Mouse (Mus musculus): ENCODE measurements around the gene Gimap7.
"Not testable (repeated sequence)": the region's sequence is repeated elsewhere in the genome, so short reads cannot be mapped to it uniquely, and the experiment has no call there.

Gimap7 gene

GRCm38 (mm10) chr6:48718455-48718854 is at the start of gene Gimap7, which contains the start of gene Gm28053:
Gene Gimap7 (plus strand): TSS chr6:48718621.
Gene Gm28053 (plus strand): TSS chr6:48718607.
- no peak for DNase-seq (ENCODE audit: low spot score)

DNA sequence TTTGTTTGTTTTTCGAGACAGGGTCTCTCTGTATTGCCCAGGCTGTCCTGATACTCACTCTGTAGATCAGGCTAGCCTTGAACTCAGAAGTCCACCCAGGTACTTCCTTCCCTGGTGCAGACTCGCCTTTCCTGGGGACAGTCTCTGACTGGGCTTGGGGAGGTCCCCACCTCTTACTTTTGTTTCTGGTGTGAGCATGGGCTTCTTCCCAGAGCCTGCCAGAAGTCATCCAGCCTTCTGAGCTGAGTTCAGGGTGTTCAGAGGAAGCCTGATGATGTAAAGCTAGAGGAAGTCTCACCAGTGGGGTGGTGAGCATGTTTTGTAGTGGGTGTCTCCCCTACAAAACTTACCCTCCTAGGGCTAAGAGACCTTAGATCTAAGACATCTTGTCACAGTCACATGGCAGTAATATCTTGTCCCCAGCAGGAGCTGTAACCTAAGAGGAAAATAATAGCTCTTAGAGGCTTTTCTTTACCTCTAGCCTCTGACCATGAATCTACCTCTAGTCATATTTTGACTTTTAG is 48.9 kb upstream of the Gimap7 start:
- no peak for DNase-seq (ENCODE audit: low spot score)

DNA sequence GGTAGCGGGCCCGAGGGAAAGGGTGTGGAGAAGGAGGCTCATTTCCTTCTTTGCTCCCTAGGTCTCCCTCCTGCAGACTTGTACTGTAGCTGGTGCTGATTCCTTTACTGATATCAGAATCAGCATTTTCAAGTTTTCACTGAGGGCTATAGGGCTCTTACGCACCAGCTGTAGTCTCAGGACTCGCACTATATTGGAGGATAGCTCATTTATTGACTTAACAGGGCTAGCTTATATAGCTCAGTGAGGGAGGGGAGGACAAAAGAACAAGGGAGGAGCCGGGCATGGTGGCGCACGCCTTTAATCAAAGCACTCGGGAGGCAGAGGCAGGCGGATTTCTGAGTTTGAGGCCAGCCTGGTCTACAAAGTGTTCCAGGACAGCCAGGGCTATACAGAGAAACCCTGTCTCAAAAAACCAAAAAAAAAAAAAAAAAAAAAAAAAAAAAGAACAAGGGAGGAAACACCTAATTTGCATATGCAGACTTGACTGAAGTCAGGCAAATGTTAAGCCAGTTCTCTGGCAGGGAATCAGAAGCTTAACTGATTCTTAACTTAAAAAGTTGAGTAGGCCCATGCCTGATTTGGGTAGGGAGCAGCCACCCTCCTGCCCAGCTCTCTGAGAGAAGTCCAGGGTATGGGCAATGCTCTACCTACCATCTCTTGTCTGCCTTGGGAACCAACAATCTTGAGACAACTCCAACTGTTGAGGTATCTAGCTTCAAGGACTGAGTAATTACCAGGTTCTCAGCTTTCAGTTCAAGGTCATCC is 43.9 kb upstream of the Gimap7 start:
- DNase-seq (ENCODE audit: low spot score), result no peak

- no peak for DNase-seq (ENCODE audit: low spot score)
These were observed 43.0 kb upstream of the Gimap7 start for GRCm38 (mm10) chr6:48675400-48675930.

- no peak for DNase-seq (ENCODE audit: low spot score)
These were observed 42.2 kb upstream of the Gimap7 start, which contains the start of gene Gimap9 for GRCm38 (mm10) chr6:48675931-48676859. Gene Gimap9 (plus strand): TSS chr6:48676129.

DNA sequence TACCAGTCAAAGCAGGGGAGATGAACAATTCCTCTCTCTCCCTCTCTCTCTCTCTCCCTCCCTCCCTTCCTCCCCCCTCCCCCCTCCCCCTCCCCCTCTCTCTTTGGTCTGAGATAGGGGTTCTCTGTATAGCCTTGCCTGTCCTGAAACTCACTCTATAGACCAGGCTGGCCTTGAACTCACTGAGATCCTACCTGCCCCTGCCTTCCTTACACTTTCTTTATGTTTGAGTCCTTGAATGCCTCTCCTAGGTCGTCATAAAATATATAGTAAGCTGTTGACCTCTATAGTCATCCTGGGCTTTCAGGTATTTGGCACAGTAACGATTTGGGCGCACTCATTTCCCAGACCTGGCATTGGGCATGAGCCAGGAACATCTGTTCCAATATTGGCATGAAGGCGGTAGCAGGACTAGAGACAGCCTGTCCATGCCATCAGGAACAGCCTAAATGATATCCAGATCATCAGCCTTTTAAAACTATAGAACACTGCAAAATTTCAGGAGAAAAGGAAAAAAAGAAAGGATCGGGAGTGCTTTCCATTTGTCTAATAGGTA is 41.5 kb upstream of the Gimap7 start:
- no peak for DNase-seq (ENCODE audit: low spot score)

DNA sequence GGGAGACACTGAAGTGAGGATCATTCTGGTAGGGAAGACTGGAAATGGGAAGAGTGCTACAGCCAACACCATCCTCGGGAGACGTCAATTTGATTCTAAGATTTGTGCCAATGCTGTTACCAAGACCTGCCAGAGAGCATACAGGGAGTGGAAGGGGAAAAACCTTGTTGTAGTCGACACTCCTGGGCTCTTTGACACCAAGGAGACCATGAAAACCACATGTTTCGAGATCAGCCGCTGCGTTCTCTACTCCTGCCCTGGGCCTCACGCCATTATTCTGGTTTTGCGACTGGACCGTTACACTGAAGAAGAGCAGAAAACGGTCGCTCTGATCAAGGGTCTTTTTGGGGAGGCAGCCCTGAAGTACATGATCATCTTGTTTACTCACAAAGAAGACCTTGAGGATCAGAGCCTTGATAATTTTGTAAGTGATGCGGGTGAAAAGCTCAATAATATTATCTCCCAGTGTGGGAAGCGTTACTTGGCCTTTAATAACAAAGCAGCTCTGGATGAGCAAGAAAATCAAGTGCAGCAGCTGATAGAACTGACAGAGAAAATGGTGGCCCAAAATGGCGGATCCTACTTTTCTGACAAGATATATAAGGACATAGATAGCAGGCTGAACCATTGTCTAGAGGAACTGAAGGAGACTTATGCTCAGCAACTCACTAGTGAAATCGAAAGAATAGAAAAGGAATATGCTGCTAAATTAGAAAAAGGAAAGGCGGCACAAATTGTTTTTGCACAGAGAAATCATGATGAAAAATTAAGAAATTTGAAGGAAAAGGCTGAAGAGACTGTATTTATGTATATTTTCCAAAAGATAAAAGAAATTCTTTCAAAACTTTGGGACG is 40.7 kb upstream of the Gimap7 start:
- DNase-seq (ENCODE audit: low spot score), result no peak

DNA sequence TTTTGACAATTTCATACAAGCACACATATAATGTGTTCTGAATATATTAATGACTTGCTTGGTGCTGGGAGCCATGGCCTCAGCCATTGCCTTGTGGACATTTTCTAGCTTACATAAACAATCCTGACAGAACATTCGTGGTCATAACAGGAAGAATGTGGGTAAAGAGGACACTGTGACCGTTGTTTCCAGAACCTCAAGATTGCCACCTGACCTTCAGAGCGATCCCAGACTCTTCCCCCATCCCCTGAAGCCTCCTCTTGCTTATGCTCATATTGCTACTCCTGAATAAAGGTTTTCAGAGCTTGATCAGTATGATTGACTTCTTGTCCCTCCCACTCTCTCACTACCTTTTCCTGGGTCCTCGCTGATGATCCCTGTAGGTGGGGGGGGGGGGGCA is 40.0 kb upstream of the Gimap7 start:
- no peak for DNase-seq (ENCODE audit: low spot score)

DNA sequence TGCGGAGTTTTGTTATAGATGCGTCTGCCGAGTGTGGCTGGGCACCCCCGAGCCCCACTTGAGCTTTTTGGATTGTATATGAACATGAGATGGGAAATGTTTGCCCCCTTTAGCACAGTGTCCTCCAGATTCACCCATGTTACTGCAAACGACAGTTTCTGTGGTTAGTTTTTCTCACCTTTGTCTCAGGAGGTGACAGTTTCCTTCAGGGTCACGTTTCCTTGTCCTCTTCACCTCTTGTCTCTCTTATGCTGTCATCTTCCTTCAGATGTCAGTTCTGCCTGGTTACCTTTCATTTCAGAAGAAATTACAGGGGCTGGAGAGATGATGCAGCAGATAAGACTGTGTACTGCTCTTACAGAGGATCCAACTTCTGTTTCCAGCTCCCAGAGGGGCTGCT is 38.7 kb upstream of the Gimap7 start:
- no peak for DNase-seq (ENCODE audit: low spot score)

- no peak for DNase-seq (ENCODE audit: low spot score)
These were observed 38.0 kb upstream of the Gimap7 start for GRCm38 (mm10) chr6:48680421-48680820.

- no peak for DNase-seq (ENCODE audit: low spot score)
These were observed 36.8 kb upstream of the Gimap7 start for GRCm38 (mm10) chr6:48681472-48682090.

- no peak for DNase-seq (ENCODE audit: low spot score)
These were observed 36.1 kb upstream of the Gimap7 start for GRCm38 (mm10) chr6:48682271-48682670.

DNA sequence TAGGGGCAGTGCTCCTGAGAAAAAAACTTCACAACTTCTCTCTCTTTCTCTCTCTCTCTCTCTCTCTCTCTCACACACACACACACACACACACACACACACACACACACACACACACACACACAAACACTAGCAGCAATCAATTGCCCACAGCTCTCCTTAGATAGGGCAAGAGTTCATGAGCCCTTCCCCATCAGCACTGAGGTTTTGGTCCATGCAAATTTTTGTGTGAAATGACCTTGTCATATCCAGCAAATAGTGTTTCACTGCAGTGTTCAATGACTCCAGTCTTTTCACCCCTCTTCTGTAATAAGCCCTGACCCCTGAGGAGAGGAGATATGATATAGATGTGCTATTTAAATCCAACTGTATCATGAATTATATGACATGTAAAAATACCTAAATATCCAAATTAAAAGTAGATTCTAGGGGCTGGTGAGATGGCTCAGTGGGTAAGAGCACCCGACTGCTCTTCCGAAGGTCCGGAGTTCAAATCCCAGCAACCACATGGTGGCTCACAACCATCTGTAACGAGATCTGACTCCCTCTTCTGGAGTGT is 35.1 kb upstream of the Gimap7 start:
- DNase-seq (ENCODE audit: low spot score), result not testable (repeated sequence)

DNA sequence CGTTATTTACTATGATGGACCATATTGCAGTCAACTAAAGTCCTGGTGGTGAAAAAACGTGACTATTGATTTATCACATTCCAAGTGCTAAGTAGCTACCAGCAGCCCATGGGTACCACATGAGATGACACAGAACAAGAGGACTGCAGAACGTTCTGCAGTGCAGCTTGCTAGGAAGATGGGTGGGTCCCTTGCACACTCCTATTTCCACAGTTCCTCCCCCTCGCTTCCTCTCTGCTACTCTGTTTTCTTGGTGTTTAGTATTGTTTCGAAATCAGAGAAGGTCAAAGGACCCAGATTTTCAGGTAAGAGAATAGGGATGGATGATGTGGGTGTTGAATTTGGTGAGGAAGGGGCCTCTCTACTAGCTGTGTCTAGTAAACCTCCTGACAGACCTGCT is 34.1 kb upstream of the Gimap7 start, which contains the start of gene Gimap4:
TSS of gene Gimap4 (plus strand) at position 231 of the 400 bp plus-strand sequence.
- DNase-seq (ENCODE audit: low spot score), result no peak

DNA sequence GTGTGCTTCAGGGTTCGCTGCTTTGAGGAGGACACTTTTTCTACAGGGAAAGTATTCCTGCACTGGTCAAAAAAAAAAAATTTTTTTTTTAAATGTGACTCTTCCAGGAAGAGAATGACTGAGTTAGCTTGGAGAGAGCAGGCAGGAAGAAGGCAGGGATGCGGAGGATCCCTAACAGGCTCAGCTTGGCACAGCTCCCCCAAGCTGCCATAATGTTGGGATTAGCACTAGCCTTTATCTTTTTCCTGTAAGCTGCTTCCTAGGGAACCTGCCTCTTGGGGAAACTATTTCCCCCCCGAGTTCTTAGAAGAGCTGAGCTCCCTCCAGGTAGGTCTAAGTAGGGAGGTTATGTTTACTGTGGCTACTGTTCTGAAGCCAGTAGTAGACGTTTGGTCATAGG is 33.6 kb upstream of the Gimap7 start:
- no peak for DNase-seq (ENCODE audit: low spot score)

- DNase-seq (ENCODE audit: low spot score), result no peak
These were observed 33.2 kb upstream of the Gimap7 start for GRCm38 (mm10) chr6:48685251-48685650.

- DNase-seq (ENCODE audit: low spot score), result no peak
These were observed 32.4 kb upstream of the Gimap7 start for GRCm38 (mm10) chr6:48685694-48686665.

- no peak for DNase-seq (ENCODE audit: low spot score)
These were observed 31.3 kb upstream of the Gimap7 start for GRCm38 (mm10) chr6:48687077-48687476.

GRCm38 (mm10) chr6:48689320-48689719 is 29.1 kb upstream of the Gimap7 start:
- DNase-seq (ENCODE audit: low spot score), result no peak

Data from MN1 (cell line).